Comparison of ENCODE assay signal across 12 mouse cellular contexts in the genomic region with DNA sequence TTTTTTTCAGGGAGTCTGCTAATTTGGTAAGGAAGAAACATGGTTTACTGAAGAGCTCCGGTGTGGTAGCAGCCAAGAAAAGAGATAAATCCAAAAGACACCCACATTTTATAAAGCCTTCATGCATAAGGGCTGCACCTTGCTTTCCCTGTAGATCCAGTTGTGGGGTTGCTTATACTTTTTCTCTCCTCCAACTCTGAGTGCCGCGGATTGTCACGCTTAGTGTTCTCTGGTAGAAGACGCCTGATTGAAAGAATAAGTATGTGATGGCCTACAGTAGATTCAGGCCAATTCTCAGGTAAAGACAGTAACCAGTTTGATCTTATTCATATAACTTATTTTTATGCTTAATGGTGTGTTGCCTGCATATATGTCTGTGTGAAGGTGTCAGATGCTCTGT. TPM values are rescaled to one million over a fixed set of nuclear protein-coding genes. Genes with fewer than 3 reads are reported as not detected.
"Had no signal": no experiment of that assay in that cellular context is flagged by ENCODE, and none has a peak within 500 bp of the region (broad histone marks: within the 10 kb centered on the region; RNA-seq: fewer than 3 reads in every experiment).

No protein-coding gene starts in this region.

- ATAC-seq: lung, postnatal 0 days; midbrain, embryonic 13.5 days; midbrain, embryonic 15.5 days had no signal

- DNase-seq: lung, adult 2 months; lung, postnatal 14 days; lung, postnatal 36 days; right cerebral cortex, postnatal 14 days; thymus, adult 2 months; thymus, postnatal 25 days; thymus, postnatal 4 days had no signal

RNA-seq across cellular contexts. Expression of a gene that starts 54.7 kb away (rescaled TPM):
- total RNA-seq: monocyte, adult 5-6 weeks; neutrophil, adult 5-6 weeks had no signal
